Mouse (Mus musculus) megakaryocyte, adult 5-6 weeks (primary cell): Measurements from ENCODE around the gene Cmya5. TPM values are rescaled to one million over a fixed set of nuclear protein-coding genes. Genes with fewer than 3 reads are reported as not detected.

ENCODE experiments used
- ATAC-seq: 2 replicates; pipeline ENCODE4 v1.8.0; 2016; ENCODE audit warnings: mild to moderate bottlenecking, inconsistent platforms; ENCODE audit not compliant: poor library complexity, severe bottlenecking
- total RNA-seq, 2 experiments: library from RNA; stranded (forward) in 1 of 2; stranded (reverse) in 1 of 2; fragments of 153-499, 151-499 nt in 1 of 2; fragments of 221-1000, 200-1000 nt in 1 of 2; gene quantifications; 2 replicates each; pipeline versions ENCODE4 v1.2.3 to v1.2.4; 2015 to 2017

Gene Cmya5
- total RNA-seq, 2 experiments from 2014 or later: 0.07 to 0.11 TPM

GRCm38 (mm10) chr13:93128111-93128860 lies 16.2 kb downstream of the Cmya5 start:
- no peak for ATAC-seq

- ATAC-seq: no peak
Measured at GRCm38 (mm10) chr13:93122321-93122720, 22.2 kb downstream of the Cmya5 start.

GRCm38 (mm10) chr13:93117241-93117640 lies 27.3 kb downstream of the Cmya5 start:
- ATAC-seq: no peak

GRCm38 (mm10) chr13:93102340-93103090 lies 42.0 kb downstream of the Cmya5 start:
- no peak for ATAC-seq

- no peak for ATAC-seq
Measured at GRCm38 (mm10) chr13:93098596-93098995, 45.9 kb downstream of the Cmya5 start.

- ATAC-seq: no peak
Measured at GRCm38 (mm10) chr13:93096643-93097042, 47.9 kb downstream of the Cmya5 start.

- ATAC-seq: no peak
Measured at GRCm38 (mm10) chr13:93095097-93095791, 49.3 kb downstream of the Cmya5 start.

GRCm38 (mm10) chr13:93094204-93094935 lies 50.2 kb downstream of the Cmya5 start:
- peak; percentile 65 for ATAC-seq

GRCm38 (mm10) chr13:93093697-93094096 lies 50.8 kb downstream of the Cmya5 start:
- peak; percentile 46 for ATAC-seq

- no peak for ATAC-seq
Measured at GRCm38 (mm10) chr13:93092916-93093429, 51.6 kb downstream of the Cmya5 start.

- no peak for ATAC-seq
Measured at GRCm38 (mm10) chr13:93091866-93092455, 52.6 kb downstream of the Cmya5 start.

GRCm38 (mm10) chr13:93091176-93091575 lies 53.3 kb downstream of the Cmya5 start:
- ATAC-seq: no peak

GRCm38 (mm10) chr13:93089481-93089880 lies 55.0 kb downstream of the Cmya5 start:
- ATAC-seq: no peak

GRCm38 (mm10) chr13:93085711-93086110 lies 58.8 kb downstream of the Cmya5 start:
- ATAC-seq: no peak

GRCm38 (mm10) chr13:93082324-93082723 lies 62.2 kb downstream of the Cmya5 start:
- 0 out of 2 replicates have a peak, but pooled peaks have one; percentile 12 for ATAC-seq

- no peak for ATAC-seq
Measured at GRCm38 (mm10) chr13:93080859-93081258, 63.7 kb downstream of the Cmya5 start.

- no peak for ATAC-seq
Measured at GRCm38 (mm10) chr13:93074147-93074641, 70.3 kb downstream of the Cmya5 start.

GRCm38 (mm10) chr13:93073595-93073994 lies 70.9 kb downstream of the Cmya5 start:
- ATAC-seq: no peak

- ATAC-seq: 0 out of 2 replicates have a peak, but pooled peaks have one; percentile 40
Measured at GRCm38 (mm10) chr13:93072871-93073411, 71.6 kb downstream of the Cmya5 start.

- no peak for ATAC-seq
Measured at GRCm38 (mm10) chr13:93070406-93070805, 74.1 kb downstream of the Cmya5 start.
